Mouse (Mus musculus): ENCODE results near the gene Trp53i11.

The Trp53i11 gene

GRCm38 (mm10) chr2:93200681-93201340, 13.5 kb downstream of the Trp53i11 start:
- DNase-seq (ENCODE audit: low spot score) = no peak

DNA sequence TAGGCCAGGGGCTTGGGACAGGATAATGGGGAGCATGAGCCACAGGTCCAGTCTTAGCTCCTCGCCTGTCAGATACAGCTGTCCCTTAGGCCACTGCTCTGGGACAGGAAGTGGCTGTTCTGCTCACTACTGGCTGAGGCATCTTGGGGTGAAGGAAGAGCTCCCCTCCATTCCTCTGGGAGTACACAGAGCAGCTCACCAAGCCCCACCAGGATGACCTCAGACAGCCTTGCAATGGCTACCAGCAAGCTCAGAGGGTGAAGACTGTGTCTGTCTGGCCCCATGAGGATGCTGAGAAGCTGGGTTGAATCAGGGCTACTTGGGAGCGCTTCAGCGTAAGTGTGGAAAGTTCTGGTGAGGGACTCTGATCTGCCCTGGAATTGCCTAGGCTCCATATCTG, 14.6 kb downstream of the Trp53i11 start:
- DNase-seq (ENCODE audit: low spot score) = no peak

GRCm38 (mm10) chr2:93202782-93203181, 15.4 kb downstream of the Trp53i11 start:
- DNase-seq (ENCODE audit: low spot score) = no peak

GRCm38 (mm10) chr2:93203682-93204081, 16.3 kb downstream of the Trp53i11 start:
- no peak for DNase-seq (ENCODE audit: low spot score)

- DNase-seq (ENCODE audit: low spot score) = no peak
Measured at GRCm38 (mm10) chr2:93204571-93204970, 17.2 kb downstream of the Trp53i11 start.

GRCm38 (mm10) chr2:93206126-93206525, 18.8 kb downstream of the Trp53i11 start:
- DNase-seq (ENCODE audit: low spot score) = no peak

GRCm38 (mm10) chr2:93212386-93212785, 25.0 kb downstream of the Trp53i11 start:
- no peak for DNase-seq (ENCODE audit: low spot score)

DNA sequence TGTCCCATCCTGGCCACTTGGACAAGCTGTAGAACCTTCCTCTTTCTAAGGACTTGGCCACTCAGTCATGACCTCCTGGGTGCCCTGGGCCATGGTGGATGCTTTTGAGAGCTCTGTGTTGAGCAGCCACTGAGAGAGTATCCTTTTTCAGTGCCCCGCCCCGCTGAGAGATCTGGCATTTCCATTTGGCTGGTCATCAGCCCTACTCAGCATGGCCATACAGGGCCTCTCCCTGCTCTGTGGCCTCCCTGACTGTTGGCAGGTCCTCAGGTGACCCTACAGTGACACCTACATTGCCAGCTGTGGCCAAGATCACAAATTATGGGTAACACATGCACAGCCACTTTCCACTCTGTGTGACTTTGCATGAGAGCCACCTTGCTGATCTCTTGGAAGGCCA, 25.5 kb downstream of the Trp53i11 start:
- no peak for DNase-seq (ENCODE audit: low spot score)

- no peak for DNase-seq (ENCODE audit: low spot score)
Measured at GRCm38 (mm10) chr2:93214192-93214591, 26.8 kb downstream of the Trp53i11 start.

GRCm38 (mm10) chr2:93215790-93216189, 28.4 kb downstream of the Trp53i11 start:
- no peak for DNase-seq (ENCODE audit: low spot score)

DNA sequence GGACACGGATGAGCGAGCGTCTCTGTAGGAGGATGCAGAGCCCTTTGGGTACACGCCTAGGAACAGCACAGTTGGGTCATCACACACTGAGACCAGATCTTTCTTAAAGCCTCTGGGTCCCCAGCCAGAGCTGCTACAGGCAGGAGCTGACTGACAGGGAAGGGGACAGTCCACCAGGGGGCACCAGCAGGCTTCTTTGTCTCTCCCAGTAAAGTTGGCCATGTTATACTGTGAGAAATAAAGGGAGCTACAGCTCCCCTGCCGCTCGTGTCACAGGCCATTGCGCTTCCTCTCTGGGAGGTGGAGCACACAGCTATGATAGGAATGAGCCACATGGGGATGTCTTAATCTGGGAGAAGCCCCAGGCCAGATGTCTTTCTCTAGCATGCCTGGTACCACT, 29.7 kb downstream of the Trp53i11 start:
- peak; percentile 78 for DNase-seq (ENCODE audit: low spot score)

GRCm38 (mm10) chr2:93218353-93218990, 31.1 kb downstream of the Trp53i11 start:
- no peak for DNase-seq (ENCODE audit: low spot score)

DNA sequence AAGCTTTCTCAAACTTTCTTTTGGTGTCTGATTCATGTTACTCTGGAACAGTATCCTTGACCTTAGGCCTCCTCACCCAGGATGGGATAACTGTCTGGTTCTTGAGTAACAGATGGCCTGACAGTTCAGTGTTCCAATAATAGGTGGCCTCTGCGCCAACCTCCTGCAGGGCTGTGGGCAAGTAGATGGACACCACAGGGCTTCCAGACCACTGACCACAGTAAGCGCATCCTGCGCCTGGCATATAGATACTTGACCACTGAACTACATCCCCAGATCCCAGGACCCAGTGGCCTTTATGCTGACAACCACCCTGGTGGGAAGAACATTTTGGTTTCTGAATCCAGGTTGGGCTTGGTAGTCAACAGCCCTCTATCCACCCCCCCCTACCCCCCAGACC, 32.2 kb downstream of the Trp53i11 start:
- no peak for DNase-seq (ENCODE audit: low spot score)

DNA sequence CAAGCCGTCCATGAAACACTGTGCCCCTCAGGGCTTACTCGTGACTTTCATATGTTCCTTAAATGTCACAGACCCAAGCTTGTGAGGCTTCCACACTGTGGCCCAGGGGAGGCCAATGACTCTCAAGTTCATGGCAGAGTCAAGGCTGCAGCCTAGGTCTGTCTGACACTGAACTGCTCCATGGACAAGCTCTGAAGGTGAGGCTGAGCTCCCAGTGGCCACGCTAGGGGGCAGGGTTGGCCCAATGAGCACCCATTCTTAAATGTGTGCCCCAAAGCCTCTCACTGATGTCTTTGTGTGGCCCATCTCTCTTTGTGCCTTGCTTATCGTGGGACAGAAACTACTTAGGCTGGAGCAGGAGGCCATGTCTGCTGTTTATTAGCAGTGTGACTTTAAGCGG, 33.1 kb downstream of the Trp53i11 start:
- DNase-seq (ENCODE audit: low spot score) = no peak

DNA sequence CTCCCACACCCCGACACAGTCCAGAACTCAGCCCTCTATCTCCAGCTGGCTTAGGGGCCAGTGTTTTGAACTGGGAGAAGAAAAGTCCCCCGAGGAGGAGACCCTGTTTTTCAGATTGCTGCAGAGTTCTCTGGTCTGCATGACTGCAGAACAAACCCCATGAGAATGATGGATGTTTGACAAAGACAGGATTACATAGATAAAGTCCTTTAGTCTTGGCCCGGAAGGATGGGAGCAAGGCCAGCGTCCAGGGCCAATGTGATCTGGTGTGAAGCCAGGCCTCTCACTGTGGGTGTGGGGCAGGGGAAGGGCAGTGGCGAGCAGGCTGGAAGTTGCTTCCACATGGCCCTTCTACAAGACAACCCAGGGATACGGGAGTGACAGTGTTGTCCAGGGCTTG, 36.1 kb downstream of the Trp53i11 start:
- DNase-seq (ENCODE audit: low spot score) = no peak

DNA sequence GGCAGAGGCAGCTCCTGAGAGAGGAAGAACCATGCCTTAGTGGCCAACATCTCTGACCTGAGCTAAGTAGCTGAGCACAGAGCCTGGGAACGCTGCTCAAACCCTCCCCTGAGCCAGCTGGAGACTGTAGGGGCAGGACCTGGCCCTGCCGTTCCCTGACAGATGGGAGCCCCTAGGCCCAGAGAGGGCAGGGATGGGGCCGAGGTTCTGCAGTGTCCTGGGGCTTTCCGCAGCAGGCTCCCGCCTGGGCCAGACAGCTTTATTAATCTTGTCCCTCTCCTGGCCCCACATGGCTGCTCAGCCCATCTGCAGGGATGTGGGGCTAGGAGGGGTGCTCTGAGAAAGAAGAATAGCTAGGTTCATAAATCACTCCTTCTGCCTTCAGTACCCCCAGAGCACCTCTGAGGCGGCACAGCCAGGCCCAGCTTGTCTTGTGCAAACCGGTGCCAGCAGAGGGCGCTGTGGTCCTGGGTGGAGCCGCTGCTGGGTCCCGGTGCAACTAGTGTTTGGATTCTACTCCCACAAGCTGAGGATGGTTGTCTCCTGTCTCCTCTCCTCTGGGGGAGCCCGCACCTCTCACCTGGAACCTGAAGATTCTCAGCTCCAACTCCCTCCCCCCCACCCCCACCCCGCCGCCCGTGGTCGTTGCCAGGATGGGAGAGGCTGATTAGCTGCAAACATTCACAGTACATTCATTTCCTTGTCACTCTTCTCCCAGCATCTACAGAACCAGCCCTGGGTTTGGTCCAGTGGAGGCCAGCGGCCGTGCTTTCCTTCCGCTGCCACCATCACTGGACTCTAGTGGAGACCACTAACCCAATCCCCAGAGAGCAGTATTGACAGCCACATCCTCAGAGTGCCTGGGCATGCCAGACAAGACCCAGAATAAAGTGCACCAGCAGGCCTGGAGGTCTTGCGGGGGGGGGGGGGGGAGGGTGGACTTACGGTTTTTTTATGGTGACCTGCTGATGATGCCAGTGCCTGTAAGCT, 39.6 kb downstream of the Trp53i11 start:
- DNase-seq (ENCODE audit: low spot score) = peak; percentile 92

GRCm38 (mm10) chr2:93227713-93228479, 40.5 kb downstream of the Trp53i11 start:
- DNase-seq (ENCODE audit: low spot score) = no peak

DNA sequence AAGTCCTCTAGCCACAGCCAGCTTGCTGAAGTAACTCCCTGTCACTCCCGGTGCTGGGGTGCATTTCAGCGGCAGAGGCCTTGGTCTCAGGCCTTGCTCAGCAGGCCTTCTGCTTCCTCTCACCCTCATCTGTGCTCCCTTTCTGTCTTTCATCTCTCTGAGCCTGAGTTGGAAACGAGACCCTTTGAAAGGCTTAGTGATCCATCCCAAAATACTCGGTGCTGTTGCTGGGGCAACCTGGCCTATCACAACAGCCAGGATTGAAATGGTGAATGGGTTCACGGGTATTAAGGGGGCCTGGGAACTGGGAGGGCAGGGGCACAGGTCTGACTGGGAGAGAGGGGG, 41.1 kb downstream of the Trp53i11 start:
- DNase-seq (ENCODE audit: low spot score) = no peak

- DNase-seq (ENCODE audit: low spot score) = no peak
Measured at GRCm38 (mm10) chr2:93232141-93232540, 44.8 kb downstream of the Trp53i11 start.

DNA sequence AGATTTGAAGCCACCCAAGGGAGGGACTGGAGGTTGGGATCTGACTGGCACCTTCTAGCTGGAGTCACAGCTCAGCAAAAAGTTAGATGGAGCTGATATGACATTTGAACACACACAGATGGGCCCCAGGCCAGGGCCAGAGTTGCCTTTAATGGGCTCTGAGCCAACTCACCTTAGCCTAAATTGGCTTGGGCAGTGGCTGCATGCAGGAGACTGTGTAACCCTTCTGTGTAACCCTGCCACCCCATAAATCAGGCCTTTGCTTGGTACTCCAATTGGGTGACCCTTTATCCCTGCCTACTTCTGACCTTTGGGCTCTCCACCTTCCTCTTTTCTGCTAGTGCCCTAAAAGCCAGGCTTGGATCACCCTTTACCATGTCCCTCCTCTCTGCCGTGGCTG, 49.7 kb downstream of the Trp53i11 start:
- no peak for DNase-seq (ENCODE audit: low spot score)

DNA sequence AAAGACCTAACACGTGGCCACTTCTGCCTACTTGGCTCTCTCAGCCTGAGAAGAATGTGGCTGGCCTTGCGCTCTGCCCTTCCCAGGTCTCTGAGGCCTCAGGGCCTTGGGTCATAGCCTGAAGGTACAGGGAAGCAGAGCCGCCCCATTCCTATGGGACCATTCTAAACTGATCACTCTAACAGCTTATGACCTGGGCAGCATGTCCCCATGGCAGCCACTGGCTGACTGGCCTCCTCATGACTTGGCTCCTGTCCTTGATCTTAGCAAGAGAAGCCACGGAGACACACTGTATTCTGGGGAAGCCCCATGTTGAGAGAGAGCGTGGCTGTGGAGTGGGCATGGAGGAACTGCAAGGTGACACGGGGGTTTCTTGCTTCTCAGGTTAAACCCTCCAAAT, 51.5 kb downstream of the Trp53i11 start:
- DNase-seq (ENCODE audit: low spot score) = no peak

DNA sequence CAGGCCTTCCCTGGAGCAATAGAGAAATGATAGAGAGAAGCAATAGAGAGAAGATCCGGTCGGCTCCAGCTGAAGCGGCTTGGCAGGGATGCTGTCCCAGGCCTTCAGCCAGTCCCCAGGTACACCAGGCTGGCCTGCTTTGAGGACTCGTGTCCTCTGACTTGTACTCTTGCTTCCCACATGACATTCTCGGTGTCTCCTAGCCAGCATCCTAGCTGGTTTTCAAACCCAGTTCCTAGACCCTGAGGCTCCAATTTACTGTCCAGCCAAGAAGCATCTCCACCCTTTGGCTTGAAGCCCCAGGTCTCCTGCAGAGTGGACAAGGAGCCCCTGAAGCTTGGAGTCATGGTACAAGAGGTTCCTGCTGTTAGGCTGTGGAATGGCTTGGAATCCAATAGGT, 54.8 kb downstream of the Trp53i11 start:
- no peak for DNase-seq (ENCODE audit: low spot score)

All from ovary, postnatal 10 days (tissue).